Mouse (Mus musculus) heart, embryonic 12.5 days (tissue): ENCODE results near the gene Sema3a. TPM values are rescaled to one million over a fixed set of nuclear protein-coding genes. Genes with fewer than 3 reads are reported as not detected.

ENCODE experiments used
- ATAC-seq: fragments of 200-750 bp; cut with Nextera tagmentation; 2 replicates; pipeline ENCODE4 v1.8.0; 2017; ENCODE audit warnings: moderate TSS enrichment, moderate library complexity; ENCODE audit not compliant: insufficient number of reproducible peaks, low FRiP score
- H3K27ac ChIP-seq: fragments of 300-500 bp; sonication (generic); 2 replicates; pipeline ENCODE4 v1.5.1; 2016; ENCODE audit warnings: mild to moderate bottlenecking, moderate library complexity; ENCODE audit not compliant: poor library complexity, severe bottlenecking
- H3K27me3 ChIP-seq: fragments of 300-500 bp; sonication (generic); replicated peaks from 2 replicates; pipeline ENCODE4 v1.6.1; 2016; ENCODE audit warnings: mild to moderate bottlenecking, moderate library complexity
- H3K36me3 ChIP-seq: fragments of 300-500 bp; sonication (generic); 2 replicates; pipeline ENCODE4 v1.6.1; 2016; ENCODE audit warnings: mild to moderate bottlenecking, moderate library complexity
- H3K4me1 ChIP-seq: fragments of 300-500 bp; sonication (generic); replicated peaks from 2 replicates; pipeline ENCODE4 v1.6.1; 2016; ENCODE audit warnings: mild to moderate bottlenecking
- H3K4me2 ChIP-seq: fragments of 300-500 bp; sonication (generic); 2 replicates; pipeline ENCODE4 v1.6.1; 2016; ENCODE audit warnings: mild to moderate bottlenecking, moderate library complexity
- H3K4me3 ChIP-seq: fragments of 300-500 bp; sonication (generic); 2 replicates; pipeline ENCODE4 v1.5.1; 2016; ENCODE audit warnings: mild to moderate bottlenecking
- H3K9ac ChIP-seq: fragments of 300-500 bp; sonication (generic); 2 replicates; pipeline ENCODE4 v1.6.1; 2016; ENCODE audit warnings: mild to moderate bottlenecking, moderate library complexity
- H3K9me3 ChIP-seq: fragments of 300-500 bp; sonication (generic); replicated peaks from 2 replicates; pipeline ENCODE4 v1.6.1; 2016; ENCODE audit warnings: mild to moderate bottlenecking, moderate library complexity
- WGBS: fragments of 180-500 bp; shearing (Covaris S2); methylation state at CpG from one replicate; pipeline ENCODE4 v1.1.7; 2016; 5-methylcytosine and 5-hydroxymethylcytosine counted together
- polyA plus RNA-seq: library from polyadenylated mRNA; unstranded; fragments of >200 nt; fragmentation: Nextera tagmentation; extraction: Ambion mirVana; gene quantifications from 2 replicates; pipeline ENCODE4 v1.2.1, GENCODE M21; 2016

Gene Sema3a
- polyA plus RNA-seq, 1 experiment from 2014 or later: 21.9 TPM

- 68% methylated on average over 7 of the region's 7 CpGs for WGBS
Observed at GRCm38 (mm10) chr5:13622578-13622977, 497.4 kb downstream of the Sema3a start.

GRCm38 (mm10) chr5:13624754-13625153 lies 499.5 kb downstream of the Sema3a start:
- H3K36me3 ChIP-seq: no peaks in the 10 kb centered on the region
- H3K9me3 ChIP-seq: no peaks in the 10 kb centered on the region
- H3K4me2 ChIP-seq: no peak overlapping the region
- H3K4me1 ChIP-seq: no peaks in the 10 kb centered on the region; the same call in 1 of the 2 replicates
- ATAC-seq: no peak
- no peak overlapping the region for H3K9ac ChIP-seq
- no peaks in the 10 kb centered on the region; the same call in 1 of the 2 replicates for H3K27me3 ChIP-seq
- 22% methylated on average over 5 of the region's 5 CpGs for WGBS
- H3K27ac ChIP-seq: no peak overlapping the region
- no peak overlapping the region for H3K4me3 ChIP-seq

More at GRCm38 (mm10) chr5:13622578-13622977, 497.4 kb downstream of the Sema3a start:
- Histone ChIP-seq H3K9ac (no peak overlapping the region), H3K9me3 (no peaks in the 10 kb centered on the region), H3K4me3 (no peak overlapping the region), H3K27ac (no peak overlapping the region), H3K4me1 (no peaks in the 10 kb centered on the region), H3K36me3 (no peaks in the 10 kb centered on the region), H3K27me3 (no peaks in the 10 kb centered on the region), H3K4me2 (no peak overlapping the region)
- ATAC-seq: no peak

GRCm38 (mm10) chr5:13626093-13626492 lies 500.9 kb downstream of the Sema3a start:
- H3K4me1 ChIP-seq: no peaks in the 10 kb centered on the region; the same call in 1 of the 2 replicates
- H3K9ac ChIP-seq: no peak overlapping the region
- H3K4me2 ChIP-seq: no peak overlapping the region
- H3K27ac ChIP-seq: no peak overlapping the region
- no peak overlapping the region for H3K4me3 ChIP-seq
- H3K9me3 ChIP-seq: no peaks in the 10 kb centered on the region
- H3K27me3 ChIP-seq: no peaks in the 10 kb centered on the region; the same call in 1 of the 2 replicates
- WGBS: 74% methylated on average over 5 of the region's 5 CpGs
- H3K36me3 ChIP-seq: no peaks in the 10 kb centered on the region
- ATAC-seq: no peak

- no peaks in the 10 kb centered on the region; the same call in 1 of the 2 replicates for H3K4me1 ChIP-seq
- no peaks in the 10 kb centered on the region for H3K36me3 ChIP-seq
- no peaks in the 10 kb centered on the region; the same call in 1 of the 2 replicates for H3K27me3 ChIP-seq
- 15% methylated on average over 24 of the region's 24 CpGs for WGBS
- H3K27ac ChIP-seq: no peak overlapping the region
- peak; percentile 66 for ATAC-seq
- H3K9me3 ChIP-seq: no peaks in the 10 kb centered on the region
- H3K4me2 ChIP-seq: peak overlapping the region; percentile 87
- H3K4me3 ChIP-seq: peak overlapping the region; percentile 54
- peak overlapping the region; percentile 65 for H3K9ac ChIP-seq
Observed at GRCm38 (mm10) chr5:13628606-13629311, 503.5 kb downstream of the Sema3a start.

GRCm38 (mm10) chr5:13629916-13630315 lies 504.7 kb downstream of the Sema3a start:
- no peaks in the 10 kb centered on the region for H3K9me3 ChIP-seq
- no peak overlapping the region for H3K4me3 ChIP-seq
- 38% methylated on average over 5 of the region's 5 CpGs for WGBS
- no peak for ATAC-seq
- no peak overlapping the region for H3K9ac ChIP-seq
- no peak overlapping the region for H3K27ac ChIP-seq
- H3K36me3 ChIP-seq: no peaks in the 10 kb centered on the region
- no peaks in the 10 kb centered on the region; the same call in 1 of the 2 replicates for H3K27me3 ChIP-seq
- H3K4me1 ChIP-seq: no peaks in the 10 kb centered on the region; the same call in 1 of the 2 replicates
- H3K4me2 ChIP-seq: no peak overlapping the region

- Histone ChIP-seq H3K9ac (no peak overlapping the region), H3K36me3 (no peaks in the 10 kb centered on the region)
- ATAC-seq: no peak
Observed at GRCm38 (mm10) chr5:13630692-13631091, 505.5 kb downstream of the Sema3a start.

GRCm38 (mm10) chr5:13636237-13636636 lies 511.0 kb downstream of the Sema3a start:
- ATAC-seq: no peak
- no peaks in the 10 kb centered on the region for H3K36me3 ChIP-seq
- WGBS: 67% methylated on average over 3 of the region's 3 CpGs

More at GRCm38 (mm10) chr5:13630692-13631091, 505.5 kb downstream of the Sema3a start:
- H3K4me1 ChIP-seq: no peaks in the 10 kb centered on the region; the same call in 1 of the 2 replicates
- no peak overlapping the region for H3K4me3 ChIP-seq
- H3K9me3 ChIP-seq: no peaks in the 10 kb centered on the region
- no peaks in the 10 kb centered on the region; the same call in 1 of the 2 replicates for H3K27me3 ChIP-seq
- no peak overlapping the region for H3K27ac ChIP-seq
- no peak overlapping the region for H3K4me2 ChIP-seq

More at GRCm38 (mm10) chr5:13636237-13636636, 511.0 kb downstream of the Sema3a start:
- no peak overlapping the region for H3K4me3 ChIP-seq
- no peak overlapping the region for H3K4me2 ChIP-seq
- H3K27ac ChIP-seq: no peak overlapping the region
- H3K9me3 ChIP-seq: no peaks in the 10 kb centered on the region
- no peak overlapping the region for H3K9ac ChIP-seq
- H3K27me3 ChIP-seq: no peaks in the 10 kb centered on the region
- H3K4me1 ChIP-seq: no peaks in the 10 kb centered on the region
